Mouse (Mus musculus): ENCODE results near the gene Ccdc181.

DNA sequence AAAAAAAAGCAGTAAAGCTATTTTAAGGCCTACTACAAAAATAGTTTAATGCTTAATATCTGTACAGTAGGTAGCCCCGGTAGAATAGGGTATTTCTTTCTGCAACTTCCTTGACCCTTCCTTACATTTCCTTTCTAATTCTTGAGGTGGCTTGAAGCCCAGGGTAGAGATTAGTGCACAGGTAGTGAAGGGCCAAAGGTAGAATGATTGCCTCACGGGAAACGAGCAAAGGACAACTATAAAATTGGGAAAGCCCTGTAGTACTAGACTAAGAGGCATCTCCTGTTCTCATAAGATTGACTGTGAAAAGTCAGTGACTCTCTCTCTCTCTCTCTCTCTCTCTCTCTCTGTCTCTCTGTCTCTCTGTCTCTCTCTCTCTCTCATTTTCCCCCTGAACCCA is 60.0 kb downstream of the Ccdc181 start:
- no peak for TF ChIP-seq POLR2A (IDR thresholded peaks at IDR 0.05; ENCODE audit: insufficient read depth, low read depth, low read length)
- no peak for TF ChIP-seq CTCF (IDR thresholded peaks at IDR 0.05; ENCODE audit: insufficient read depth, low read depth, low read length)
